Mouse (Mus musculus) neural tube, embryonic 14.5 days (tissue): Measurements from ENCODE around the gene Mef2d. TPM values are rescaled to one million over a fixed set of nuclear protein-coding genes. Genes with fewer than 3 reads are reported as not detected.

Experiments
- ATAC-seq: fragments of 200-750 bp; cut with Nextera tagmentation; 2 replicates; pipeline ENCODE4 v1.8.0; 2017; ENCODE audit warnings: low read depth, mild to moderate bottlenecking, moderate TSS enrichment, moderate library complexity
- H3K27ac ChIP-seq: fragments of 300-500 bp; sonication (generic); 2 replicates; pipeline ENCODE4 v1.5.1; 2014; ENCODE audit warnings: low read depth, mild to moderate bottlenecking, control low read depth, low read length, moderate library complexity, mixed read lengths
- H3K27me3 ChIP-seq: fragments of 300-500 bp; sonication (generic); 2 replicates; pipeline ENCODE4 v1.6.1; 2014; ENCODE audit warnings: low read length; ENCODE audit not compliant: control insufficient read depth, insufficient read depth
- H3K36me3 ChIP-seq: fragments of 300-500 bp; sonication (generic); 2 replicates; pipeline ENCODE4 v1.6.1; 2014; ENCODE audit warnings: low read length, mixed read lengths; ENCODE audit not compliant: control insufficient read depth, insufficient read depth
- H3K4me1 ChIP-seq: fragments of 300-500 bp; sonication (generic); 2 replicates; pipeline ENCODE4 v1.6.1; 2014; ENCODE audit warnings: low read length; ENCODE audit not compliant: control insufficient read depth, insufficient read depth
- H3K4me2 ChIP-seq: fragments of 300-500 bp; sonication (generic); 2 replicates; pipeline ENCODE4 v1.6.1; 2014; ENCODE audit warnings: mild to moderate bottlenecking, low read depth, low read length, control low read depth
- H3K4me3 ChIP-seq: fragments of 300-500 bp; sonication (generic); 2 replicates; pipeline ENCODE4 v1.5.1; 2014; ENCODE audit warnings: low read depth, low read length, control low read depth, mixed read lengths
- H3K9ac ChIP-seq: fragments of 300-500 bp; sonication (generic); replicated peaks from 2 replicates; pipeline ENCODE4 v1.6.1; 2014; ENCODE audit warnings: low read depth, mild to moderate bottlenecking, control low read depth, low read length, mixed read lengths
- H3K9me3 ChIP-seq: fragments of 300-500 bp; sonication (generic); 2 replicates; pipeline ENCODE4 v1.6.1; 2016; ENCODE audit warnings: low read length; ENCODE audit not compliant: control insufficient read depth
- WGBS: fragments of 180-500 bp; shearing (Covaris S2); extraction: QIAGEN DNeasy Blood & Tissue Kit; methylation state at CpG from one replicate; pipeline ENCODE4 v1.1.7; 2014; 5-methylcytosine and 5-hydroxymethylcytosine counted together
- polyA plus RNA-seq: library from polyadenylated mRNA; unstranded; fragments of >200 nt; fragmentation: Nextera tagmentation; extraction: Ambion mirVana; gene quantifications from 2 replicates; pipeline ENCODE4 v1.2.1, GENCODE M21; 2014

The Mef2d gene
- polyA plus RNA-seq, 1 experiment from 2014 or later = 19.6 TPM

DNA sequence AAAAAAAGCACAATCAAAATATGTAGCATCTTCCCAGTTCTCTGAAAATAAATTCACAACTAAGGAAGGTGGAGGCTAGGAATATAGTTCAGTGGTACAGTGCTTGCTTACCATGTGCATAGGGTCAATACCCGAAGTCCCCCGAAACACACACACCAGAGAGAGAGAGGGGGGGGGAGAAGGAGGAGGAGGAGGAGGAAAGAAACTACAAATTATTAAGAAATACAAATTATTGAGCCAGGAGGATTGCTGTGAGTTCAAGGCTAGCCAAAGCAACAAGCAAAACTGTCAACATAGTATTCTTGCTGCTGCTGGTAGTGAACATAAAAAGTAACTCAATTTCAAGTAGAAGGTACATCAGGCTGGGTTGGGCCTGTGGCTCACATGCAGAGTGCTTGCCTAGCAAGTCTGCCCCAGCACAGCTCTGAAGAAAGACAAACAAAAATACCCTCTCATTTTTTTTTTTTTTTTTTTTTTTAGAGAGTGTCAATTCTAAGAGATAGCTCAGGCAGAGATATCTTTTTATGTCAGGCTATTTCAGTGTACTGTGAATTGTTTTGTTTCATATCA is 57.5 kb downstream of the Mef2d start:
- ATAC-seq = no peak
- Histone ChIP-seq H3K9me3 (no peaks in the 10 kb centered on the region), H3K4me3 (peak overlapping the region; percentile 46), H3K36me3 (no peaks in the 10 kb centered on the region), H3K4me1 (peaks cover 37% of the 10 kb centered on the region), H3K27me3 (no peaks in the 10 kb centered on the region), H3K27ac (peak overlapping the region; percentile 99), H3K4me2 (peak overlapping the region; percentile 93), H3K9ac (peak overlapping the region; percentile 93)
- WGBS = 34% methylated on average over 2 of the region's 2 CpGs

DNA sequence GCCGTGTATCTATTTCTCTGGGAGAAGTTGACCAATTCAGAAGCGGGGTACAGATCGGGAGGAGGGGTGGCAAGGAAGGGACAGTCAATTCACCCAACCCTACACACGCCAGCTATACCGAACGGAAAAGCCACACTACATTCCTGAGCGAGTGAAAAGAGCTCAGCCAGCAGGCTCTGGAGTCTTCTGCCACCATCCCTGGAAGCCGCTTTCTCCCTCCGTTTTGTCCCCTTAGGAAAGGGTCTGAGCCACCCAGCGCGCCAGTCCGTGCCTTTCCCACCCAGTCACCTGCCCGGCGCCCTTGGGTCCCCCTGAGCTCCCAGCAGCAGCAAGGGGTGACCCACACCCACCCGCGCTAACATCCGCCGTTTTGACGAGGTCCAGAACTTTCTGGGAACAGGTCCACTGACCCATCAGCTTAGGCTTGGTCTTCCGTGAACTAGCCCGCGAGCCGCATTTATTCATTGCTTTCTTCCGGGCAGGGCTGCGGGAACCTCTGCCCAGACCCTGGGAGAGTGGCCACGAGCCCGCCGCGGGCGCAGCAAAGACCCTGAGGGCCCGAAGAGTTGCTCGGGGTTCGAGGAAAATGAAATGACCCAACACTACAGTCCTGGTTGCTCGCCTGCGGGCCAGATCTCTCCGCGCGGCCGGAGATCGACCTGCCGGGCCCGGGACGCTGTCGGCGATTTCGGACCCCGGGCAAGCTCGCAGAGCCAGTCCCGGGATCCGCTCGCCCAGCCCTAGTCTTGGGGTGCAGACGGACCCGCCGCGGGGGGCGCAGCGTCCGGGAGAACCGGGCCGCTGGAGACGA is 58.2 kb downstream of the Mef2d start:
- Histone ChIP-seq H3K36me3 (no peaks in the 10 kb centered on the region), H3K27ac (peak overlapping the region; percentile 99), H3K9ac (peak overlapping the region; percentile 93), H3K9me3 (no peaks in the 10 kb centered on the region), H3K4me2 (peak overlapping the region; percentile 93), H3K4me3 (peak overlapping the region; percentile 46), H3K4me1 (peaks cover 45% of the 10 kb centered on the region), H3K27me3 (no peaks in the 10 kb centered on the region)
- WGBS = under 1% methylated on average over 44 of the region's 61 CpGs
- ATAC-seq = no peak

DNA sequence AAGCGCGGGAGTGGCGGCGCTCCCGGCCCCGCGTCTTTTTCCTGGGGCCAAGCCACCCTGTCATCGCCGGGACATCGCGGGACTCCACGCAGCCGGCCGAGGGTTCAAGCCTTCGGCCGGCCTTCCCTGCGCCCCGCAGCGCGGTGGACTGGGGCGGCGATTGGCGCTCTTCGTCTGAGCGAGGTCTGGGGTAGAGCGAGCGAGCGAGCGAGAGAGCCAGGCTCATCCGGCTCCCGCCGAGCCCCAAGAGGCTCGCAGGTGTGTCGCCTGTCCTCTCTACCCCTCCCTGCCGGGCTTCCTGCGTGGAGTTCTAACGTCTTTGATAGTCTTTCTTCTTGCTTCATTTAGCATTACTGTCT is 58.8 kb downstream of the Mef2d start:
- H3K4me1 ChIP-seq = peaks cover 49% of the 10 kb centered on the region
- no peaks in the 10 kb centered on the region for H3K27me3 ChIP-seq
- peak overlapping the region; percentile 93 for H3K4me2 ChIP-seq
- ATAC-seq = no peak
- H3K9ac ChIP-seq = peak overlapping the region; percentile 93
- H3K36me3 ChIP-seq = no peaks in the 10 kb centered on the region
- H3K27ac ChIP-seq = peak overlapping the region; percentile 99
- under 1% methylated on average over 37 of the region's 37 CpGs for WGBS
- H3K9me3 ChIP-seq = no peaks in the 10 kb centered on the region
- H3K4me3 ChIP-seq = peak overlapping the region; percentile 46

- peak overlapping the region; percentile 99 for H3K27ac ChIP-seq
- ATAC-seq = no peak
- peak overlapping the region; percentile 93 for H3K9ac ChIP-seq
- H3K27me3 ChIP-seq = no peaks in the 10 kb centered on the region
- H3K4me3 ChIP-seq = peak overlapping the region; percentile 46
- H3K36me3 ChIP-seq = no peaks in the 10 kb centered on the region
- H3K4me2 ChIP-seq = peak overlapping the region; percentile 93
- H3K9me3 ChIP-seq = no peaks in the 10 kb centered on the region
- H3K4me1 ChIP-seq = peaks cover 54% of the 10 kb centered on the region
- 12% methylated on average over 5 of the region's 5 CpGs for WGBS
These were observed 59.5 kb downstream of the Mef2d start for GRCm38 (mm10) chr3:88201640-88202039.

DNA sequence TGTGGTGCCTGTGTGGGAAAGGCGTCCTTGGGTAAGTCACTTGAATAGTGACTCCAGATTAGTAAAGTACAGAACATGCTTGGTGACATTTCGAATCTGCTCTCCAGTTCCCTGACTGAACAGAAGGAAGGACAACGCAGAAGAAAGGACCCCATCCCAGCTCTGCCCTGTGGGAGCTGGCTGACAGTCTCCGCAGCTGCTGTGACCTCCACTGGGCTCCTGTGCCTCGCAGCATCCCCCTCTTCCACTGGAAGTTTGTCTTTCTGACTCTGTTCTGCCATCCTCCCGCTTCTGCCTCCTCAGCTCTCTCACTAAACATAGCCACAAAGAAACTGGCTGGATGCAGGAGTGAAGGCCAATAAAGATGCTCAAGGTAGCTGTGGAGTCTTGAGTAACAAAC is 60.8 kb downstream of the Mef2d start:
- H3K27me3 ChIP-seq = no peaks in the 10 kb centered on the region
- peak overlapping the region; percentile 21 for H3K9ac ChIP-seq
- peaks cover 52% of the 10 kb centered on the region for H3K4me1 ChIP-seq
- peak overlapping the region; percentile 93; the same call in 1 of the 2 replicates for H3K4me2 ChIP-seq
- peak overlapping the region; percentile 99 for H3K27ac ChIP-seq
- H3K36me3 ChIP-seq = no peaks in the 10 kb centered on the region
- WGBS = 10% methylated on average over 6 of the region's 6 CpGs
- no peaks in the 10 kb centered on the region for H3K9me3 ChIP-seq
- H3K4me3 ChIP-seq = no peak overlapping the region
- no peak for ATAC-seq

- Histone ChIP-seq H3K9ac (peak overlapping the region; percentile 43; the same call in 1 of the 2 replicates), H3K27ac (peak overlapping the region; percentile 99), H3K9me3 (no peaks in the 10 kb centered on the region), H3K4me1 (peaks cover 50% of the 10 kb centered on the region), H3K4me3 (no peak overlapping the region), H3K36me3 (no peaks in the 10 kb centered on the region), H3K27me3 (no peaks in the 10 kb centered on the region), H3K4me2 (peak overlapping the region; percentile 93)
- WGBS = 6% methylated on average over 5 of the region's 5 CpGs
- no peak for ATAC-seq
These were observed 61.3 kb downstream of the Mef2d start for GRCm38 (mm10) chr3:88203456-88203855.

DNA sequence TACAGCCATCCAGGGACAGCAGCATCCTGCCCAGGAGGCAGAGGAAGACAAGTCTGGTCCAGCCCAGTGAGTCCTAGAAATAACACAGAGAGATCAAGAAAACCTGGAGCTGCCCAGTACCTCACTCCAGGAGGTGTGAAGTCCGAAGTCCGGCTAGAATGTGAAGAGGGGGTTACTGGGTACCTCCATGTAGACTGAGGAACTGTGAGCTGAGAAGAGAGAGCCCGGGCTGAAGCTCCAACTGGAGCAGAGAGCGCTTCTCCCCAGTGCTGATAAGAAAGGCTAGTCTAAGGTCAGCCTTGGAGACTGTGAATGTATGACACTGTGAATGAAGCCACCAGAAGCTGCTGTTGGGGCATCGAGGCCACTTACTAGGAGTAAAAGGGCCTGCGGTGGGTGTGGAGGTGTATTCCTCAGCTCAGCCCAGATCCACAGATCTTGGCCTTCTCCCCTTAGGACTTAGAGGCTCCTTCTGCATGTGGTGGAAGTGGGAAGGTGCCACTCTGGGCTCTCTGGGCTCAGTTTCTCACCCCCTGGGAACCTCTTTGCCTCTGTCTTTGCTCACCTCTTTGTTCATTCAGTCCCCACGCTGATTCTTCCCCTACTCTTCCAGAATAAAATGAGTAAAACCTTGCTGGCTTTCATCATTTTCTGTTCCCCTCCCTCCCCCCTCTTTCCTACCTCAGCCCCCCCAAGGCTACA is 62.0 kb downstream of the Mef2d start:
- Histone ChIP-seq H3K27ac (peak overlapping the region; percentile 99), H3K4me1 (peaks cover 50% of the 10 kb centered on the region), H3K36me3 (no peaks in the 10 kb centered on the region), H3K4me3 (no peak overlapping the region), H3K4me2 (peak overlapping the region; percentile 93), H3K9ac (peak overlapping the region; percentile 43), H3K27me3 (no peaks in the 10 kb centered on the region), H3K9me3 (no peaks in the 10 kb centered on the region)
- ATAC-seq = no peak
- WGBS = 9% methylated on average over 7 of the region's 7 CpGs

GRCm38 (mm10) chr3:88204751-88205150 is 62.6 kb downstream of the Mef2d start:
- peak overlapping the region; percentile 93; the same call in 1 of the 2 replicates for H3K4me2 ChIP-seq
- H3K4me3 ChIP-seq = 0 out of 2 replicates have a peak overlapping the region, but pooled peaks have one; percentile 3
- no peaks in the 10 kb centered on the region for H3K27me3 ChIP-seq
- peak overlapping the region; percentile 43; the same call in 1 of the 2 replicates for H3K9ac ChIP-seq
- H3K36me3 ChIP-seq = no peaks in the 10 kb centered on the region
- H3K4me1 ChIP-seq = peaks cover 50% of the 10 kb centered on the region
- no peak for ATAC-seq
- peak overlapping the region; percentile 99 for H3K27ac ChIP-seq
- no peaks in the 10 kb centered on the region for H3K9me3 ChIP-seq
- 12% methylated on average over 1 of the region's 1 CpGs for WGBS
